Mouse (Mus musculus): ENCODE measurements around the gene Wap.

DNA sequence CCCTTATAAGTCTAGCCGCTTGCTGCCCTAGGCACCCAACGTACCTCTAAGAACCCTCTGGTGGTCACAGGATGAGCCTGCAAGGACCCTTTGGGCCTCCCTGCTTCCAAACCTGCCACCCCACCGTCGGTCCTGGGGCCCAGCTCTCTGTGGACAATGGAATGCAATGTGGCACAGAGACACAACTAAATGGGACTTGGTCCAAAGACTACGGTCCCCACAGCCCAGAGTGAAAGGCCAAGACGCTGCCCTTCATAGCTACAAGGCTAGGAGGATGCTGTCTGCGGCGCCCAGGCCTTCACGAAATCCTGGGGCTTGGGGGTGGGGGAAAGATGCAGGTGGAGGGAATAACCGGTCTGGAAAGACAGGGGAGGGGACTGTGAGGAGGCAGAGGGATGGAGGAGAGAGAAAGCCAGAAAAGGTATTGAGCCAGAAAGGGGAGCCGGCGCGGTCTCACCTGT lies 33.4 kb downstream of the Wap start:
- no peak for TF ChIP-seq POLR2A (IDR thresholded peaks at IDR 0.05; ENCODE audit: insufficient read depth, low read depth, low read length)
- TF ChIP-seq CTCF (IDR thresholded peaks at IDR 0.05), result peak; percentile 38
- TF ChIP-seq EP300 (IDR thresholded peaks at IDR 0.05; ENCODE audit: insufficient read depth, low read depth, low read length), result no peak

Data from heart, adult 2 months (tissue).